Mouse (Mus musculus): ENCODE data around the gene Wdr26. TPM values are rescaled to one million over a fixed set of nuclear protein-coding genes. Genes with fewer than 3 reads are reported as not detected.

The Wdr26 gene
- polyA plus RNA-seq, 1 experiment = 47.7 TPM

DNA sequence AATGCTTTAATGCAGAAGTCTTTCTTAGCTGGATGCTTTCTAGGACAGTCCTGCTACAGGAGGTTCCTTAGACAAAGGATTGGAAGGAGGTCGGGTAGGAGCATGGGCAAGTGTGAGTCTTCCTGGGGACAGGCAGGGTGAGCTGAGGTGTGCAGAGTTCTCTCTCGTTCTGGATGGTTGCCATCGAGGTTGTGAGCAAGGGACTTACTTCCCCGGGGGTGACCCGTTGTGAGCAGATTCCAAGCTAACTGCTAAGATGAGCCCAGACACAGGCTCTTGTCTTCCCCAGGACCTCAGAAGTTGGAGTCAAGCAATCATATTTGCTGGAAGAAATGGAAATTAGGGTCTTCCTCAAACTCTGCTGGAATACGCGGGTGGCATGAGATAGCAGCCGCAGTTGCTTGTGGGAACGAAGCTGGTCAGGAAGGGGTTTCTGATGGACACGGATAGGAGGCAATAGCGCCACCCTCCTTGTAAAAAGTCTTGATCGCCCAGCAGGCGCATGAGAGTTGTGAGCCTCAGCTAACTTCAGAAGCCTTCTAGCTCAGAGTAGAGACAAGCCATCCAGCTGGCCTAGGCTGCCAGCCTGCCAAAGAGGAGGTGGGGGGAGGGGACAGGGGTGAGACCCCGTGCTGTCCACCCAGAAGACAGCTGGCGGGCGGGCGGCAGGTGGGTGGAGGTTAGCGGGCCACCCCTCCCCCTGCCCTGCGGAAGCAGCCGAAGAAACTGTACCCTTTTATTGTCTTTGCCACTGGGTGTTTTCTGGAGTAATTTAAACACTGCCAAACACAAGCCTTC, 44.3 kb upstream of the Wdr26 start:
- H3K79me2 ChIP-seq (ENCODE audit: control insufficient read depth, insufficient read depth) = no peaks in the 10 kb centered on the region
- H3K36me3 ChIP-seq (ENCODE audit: control insufficient read depth, insufficient read depth) = no peaks in the 10 kb centered on the region
- H3K27me3 ChIP-seq (ENCODE audit: control insufficient read depth, insufficient read depth, insufficient read length) = no peaks in the 10 kb centered on the region
- H3ac ChIP-seq (ENCODE audit: control insufficient read depth, insufficient read length) = no peak overlapping the region
- H3K4me3 ChIP-seq = peak overlapping the region; percentile 21
- peak; percentile 49 for TF ChIP-seq TCF12 (IDR thresholded peaks at IDR 0.05; ENCODE audit: insufficient read depth, poor library complexity, severe bottlenecking)
- TF ChIP-seq REST (IDR thresholded peaks at IDR 0.05; ENCODE audit: insufficient read depth, insufficient read length) = no peak
- peak in 2 of 3 experiments; percentile 90 to 98 for TF ChIP-seq MYOD1 (IDR thresholded peaks at IDR 0.05; ENCODE audit: control insufficient read depth in 1 of 3, insufficient read length in 2 of 3, low read depth in 2 of 3)
- peak; percentile 84 for TF ChIP-seq TCF3 (IDR thresholded peaks at IDR 0.05; ENCODE audit: insufficient read length, low read depth)
- no peak for TF ChIP-seq E2F4 (IDR thresholded peaks at IDR 0.05; ENCODE audit: insufficient read depth)
- peak; percentile 54 to 99 (median 96) for TF ChIP-seq MYOG (IDR thresholded peaks at IDR 0.05; ENCODE audit: control insufficient read depth in 1 of 3, insufficient read depth in 1 of 3, insufficient read length in 2 of 3, low read depth in 2 of 3)
- TF ChIP-seq CEBPB (IDR thresholded peaks at IDR 0.05; ENCODE audit: insufficient read depth, poor library complexity, severe bottlenecking) = no peak
- peak overlapping the region; percentile 97 for H3K4me2 ChIP-seq (ENCODE audit: low read depth)

DNA sequence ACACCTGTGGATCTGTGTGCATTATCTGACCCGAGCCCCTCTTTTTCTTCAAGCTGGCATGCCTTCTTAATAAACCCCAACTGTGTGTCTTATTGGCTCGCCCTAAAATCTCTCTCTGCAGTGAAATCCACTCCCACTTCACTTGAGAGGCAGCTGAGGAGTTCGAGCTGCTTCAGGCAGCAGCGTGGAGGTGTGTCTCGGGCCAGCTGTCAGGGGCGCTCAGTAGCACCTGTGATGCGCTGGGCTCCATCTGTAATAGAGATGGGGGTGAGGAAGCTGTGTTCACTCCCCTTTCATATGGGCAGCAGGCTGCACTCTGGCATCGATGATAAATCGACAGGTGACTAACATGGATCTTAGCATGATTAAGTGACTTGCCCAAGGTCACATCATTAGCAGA, 43.6 kb upstream of the Wdr26 start:
- peak overlapping the region; percentile 97 for H3K4me2 ChIP-seq (ENCODE audit: low read depth)
- H3K36me3 ChIP-seq (ENCODE audit: control insufficient read depth, insufficient read depth) = no peaks in the 10 kb centered on the region
- H3ac ChIP-seq (ENCODE audit: control insufficient read depth, insufficient read length) = no peak overlapping the region
- peak overlapping the region; percentile 21 for H3K4me3 ChIP-seq
- no peaks in the 10 kb centered on the region for H3K27me3 ChIP-seq (ENCODE audit: control insufficient read depth, insufficient read depth, insufficient read length)
- no peaks in the 10 kb centered on the region for H3K79me2 ChIP-seq (ENCODE audit: control insufficient read depth, insufficient read depth)
- TF ChIP-seq SRF (IDR thresholded peaks at IDR 0.05; ENCODE audit: control insufficient read depth, insufficient read length, low read depth) = no peak
- TF ChIP-seq MAX (IDR thresholded peaks at IDR 0.05; ENCODE audit: low read depth) = no peak
- peak in 2 of 3 experiments; percentile 73 to 78 for TF ChIP-seq MYOG (IDR thresholded peaks at IDR 0.05; ENCODE audit: control insufficient read depth in 1 of 3, insufficient read depth in 1 of 3, insufficient read length in 2 of 3, low read depth in 2 of 3)
- no peak for TF ChIP-seq TCF12 (IDR thresholded peaks at IDR 0.05; ENCODE audit: insufficient read depth, poor library complexity, severe bottlenecking)
- peak in 2 of 3 experiments; percentile 53 to 87 for TF ChIP-seq MYOD1 (IDR thresholded peaks at IDR 0.05; ENCODE audit: control insufficient read depth in 1 of 3, insufficient read length in 2 of 3, low read depth in 2 of 3)

- TF ChIP-seq TCF12 (IDR thresholded peaks at IDR 0.05; ENCODE audit: insufficient read depth, poor library complexity, severe bottlenecking) (no peak), E2F4 (IDR thresholded peaks at IDR 0.05; ENCODE audit: insufficient read depth) (no peak), POLR2AphosphoS2 (IDR thresholded peaks at IDR 0.05; ENCODE audit: insufficient read length, low read depth) (no peak), CEBPB (IDR thresholded peaks at IDR 0.05; ENCODE audit: insufficient read depth, poor library complexity, severe bottlenecking) (no peak), MYOG (IDR thresholded peaks at IDR 0.05; ENCODE audit: control insufficient read depth in 1 of 3, insufficient read depth in 1 of 3, insufficient read length in 2 of 3, low read depth in 2 of 3) (no peak), POLR2A (IDR thresholded peaks at IDR 0.05; ENCODE audit: insufficient read length, low read depth) (no peak), USF1 (IDR thresholded peaks at IDR 0.05; ENCODE audit: low read depth) (no peak), MYOD1 (IDR thresholded peaks at IDR 0.05; ENCODE audit: control insufficient read depth in 1 of 3, insufficient read length in 2 of 3, low read depth in 2 of 3) (no peak), MAX (IDR thresholded peaks at IDR 0.05; ENCODE audit: low read depth) (no peak), SRF (IDR thresholded peaks at IDR 0.05; ENCODE audit: control insufficient read depth, insufficient read length, low read depth) (no peak), TCF3 (IDR thresholded peaks at IDR 0.05; ENCODE audit: insufficient read length, low read depth) (no peak)
- no peak overlapping the region for H3ac ChIP-seq (ENCODE audit: control insufficient read depth, insufficient read length)
These were observed 39.8 kb upstream of the Wdr26 start for GRCm38 (mm10) chr1:181251624-181252023.

GRCm38 (mm10) chr1:181250961-181251360, 39.2 kb upstream of the Wdr26 start:
- H3K36me3 ChIP-seq (ENCODE audit: control insufficient read depth, insufficient read depth) = no peaks in the 10 kb centered on the region
- H3K79me2 ChIP-seq (ENCODE audit: control insufficient read depth, insufficient read depth) = no peaks in the 10 kb centered on the region
- no peaks in the 10 kb centered on the region for H3K27me3 ChIP-seq (ENCODE audit: control insufficient read depth, insufficient read depth, insufficient read length)
- H3K4me2 ChIP-seq (ENCODE audit: low read depth) = no peak overlapping the region
- TF ChIP-seq REST (IDR thresholded peaks at IDR 0.05; ENCODE audit: insufficient read depth, insufficient read length) (no peak), MYOG (IDR thresholded peaks at IDR 0.05; ENCODE audit: control insufficient read depth in 1 of 3, insufficient read depth in 1 of 3, insufficient read length in 2 of 3, low read depth in 2 of 3) (no peak), POLR2A (IDR thresholded peaks at IDR 0.05; ENCODE audit: insufficient read length, low read depth) (no peak), E2F4 (IDR thresholded peaks at IDR 0.05; ENCODE audit: insufficient read depth) (no peak), MYOD1 (IDR thresholded peaks at IDR 0.05; ENCODE audit: control insufficient read depth in 1 of 3, insufficient read length in 2 of 3, low read depth in 2 of 3) (no peak), USF1 (IDR thresholded peaks at IDR 0.05; ENCODE audit: low read depth) (no peak)
- no peak overlapping the region for H3K4me3 ChIP-seq
- no peak overlapping the region for H3ac ChIP-seq (ENCODE audit: control insufficient read depth, insufficient read length)

More at GRCm38 (mm10) chr1:181251624-181252023, 39.8 kb upstream of the Wdr26 start:
- Histone ChIP-seq H3K27me3 (ENCODE audit: control insufficient read depth, insufficient read depth, insufficient read length) (no peaks in the 10 kb centered on the region), H3K4me3 (no peak overlapping the region), H3K36me3 (ENCODE audit: control insufficient read depth, insufficient read depth) (no peaks in the 10 kb centered on the region), H3K4me2 (ENCODE audit: low read depth) (no peak overlapping the region), H3K79me2 (ENCODE audit: control insufficient read depth, insufficient read depth) (no peaks in the 10 kb centered on the region)

GRCm38 (mm10) chr1:181249537-181249936, 37.7 kb upstream of the Wdr26 start:
- no peak overlapping the region for H3K4me2 ChIP-seq (ENCODE audit: low read depth)
- H3ac ChIP-seq (ENCODE audit: control insufficient read depth, insufficient read length) = no peak overlapping the region
- no peaks in the 10 kb centered on the region for H3K79me2 ChIP-seq (ENCODE audit: control insufficient read depth, insufficient read depth)
- H3K36me3 ChIP-seq (ENCODE audit: control insufficient read depth, insufficient read depth) = no peaks in the 10 kb centered on the region
- TF ChIP-seq REST (IDR thresholded peaks at IDR 0.05; ENCODE audit: insufficient read depth, insufficient read length) (no peak), MAX (IDR thresholded peaks at IDR 0.05; ENCODE audit: low read depth) (no peak), MYOG (IDR thresholded peaks at IDR 0.05; ENCODE audit: control insufficient read depth in 1 of 3, insufficient read depth in 1 of 3, insufficient read length in 2 of 3, low read depth in 2 of 3) (no peak), SRF (IDR thresholded peaks at IDR 0.05; ENCODE audit: control insufficient read depth, insufficient read length, low read depth) (no peak), MYOD1 (IDR thresholded peaks at IDR 0.05; ENCODE audit: control insufficient read depth in 1 of 3, insufficient read length in 2 of 3, low read depth in 2 of 3) (no peak), TCF3 (IDR thresholded peaks at IDR 0.05; ENCODE audit: insufficient read length, low read depth) (no peak), E2F4 (IDR thresholded peaks at IDR 0.05; ENCODE audit: insufficient read depth) (no peak), CEBPB (IDR thresholded peaks at IDR 0.05; ENCODE audit: insufficient read depth, poor library complexity, severe bottlenecking) (no peak), POLR2A (IDR thresholded peaks at IDR 0.05; ENCODE audit: insufficient read length, low read depth) (no peak), TCF12 (IDR thresholded peaks at IDR 0.05; ENCODE audit: insufficient read depth, poor library complexity, severe bottlenecking) (no peak), USF1 (IDR thresholded peaks at IDR 0.05; ENCODE audit: low read depth) (no peak), POLR2AphosphoS2 (IDR thresholded peaks at IDR 0.05; ENCODE audit: insufficient read length, low read depth) (no peak)
- H3K4me3 ChIP-seq = no peak overlapping the region
- no peaks in the 10 kb centered on the region for H3K27me3 ChIP-seq (ENCODE audit: control insufficient read depth, insufficient read depth, insufficient read length)

Data from myocyte (in vitro differentiated cells).